Mouse (Mus musculus): ENCODE measurements around the gene Mpst. TPM values are rescaled to one million over a fixed set of nuclear protein-coding genes. Genes with fewer than 3 reads are reported as not detected.

Gene Mpst
- polyA plus RNA-seq, 1 experiment from 2014 or later: 2.7 TPM

DNA sequence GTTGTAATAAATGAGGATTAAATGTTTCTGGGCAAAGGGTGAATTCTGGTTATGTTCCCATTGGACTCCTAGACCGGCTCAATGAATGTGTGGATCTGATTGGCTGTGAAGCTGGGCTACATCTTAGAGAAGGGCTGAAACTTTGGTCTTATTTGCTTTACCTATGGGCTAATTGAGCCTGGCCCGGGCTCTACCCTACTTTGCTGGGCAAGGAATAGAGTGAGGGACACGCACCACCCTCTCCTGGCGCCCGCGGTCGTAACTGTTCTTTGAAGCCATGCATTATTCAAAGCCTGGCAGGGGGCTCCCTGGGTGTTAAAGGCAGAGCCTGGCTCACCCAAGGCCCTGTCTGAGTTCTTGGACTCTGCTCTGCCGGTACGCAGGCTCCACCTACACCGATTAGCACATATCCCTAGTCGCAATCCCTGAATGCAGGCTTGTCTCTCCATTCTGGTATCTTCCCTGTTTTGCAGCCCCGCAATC, 3.4 kb downstream of the Mpst start:
- Histone ChIP-seq H3K27me3 (ENCODE audit: control insufficient read depth, insufficient read depth, low read length) (peaks cover 20% of the 10 kb centered on the region), H3K9ac (ENCODE audit: low read depth, low read length) (peak overlapping the region; percentile 42; the same call in 1 of the 2 replicates), H3K4me3 (ENCODE audit: low read depth, low read length) (peak overlapping the region; percentile 22), H3K9me3 (ENCODE audit: control insufficient read depth, low read length) (no peaks in the 10 kb centered on the region), H3K27ac (ENCODE audit: low read depth, low read length) (no peak overlapping the region), H3K36me3 (ENCODE audit: control insufficient read depth, insufficient read depth, low read length) (no peaks in the 10 kb centered on the region), H3K4me2 (replicated peaks; ENCODE audit: low read depth, low read length) (peak overlapping the region; percentile 47), H3K4me1 (replicated peaks; ENCODE audit: control insufficient read depth, insufficient read depth, low read length) (peaks cover 9% of the 10 kb centered on the region; the same call in 1 of the 2 replicates)
- DNase-seq (ENCODE audit: low spot score) (peak; percentile 30), ATAC-seq (ENCODE audit: low FRiP score) (no peak)
- WGBS: 7% methylated on average over 12 of the region's 12 CpGs

GRCm38 (mm10) chr15:78413083-78413718, 7.0 kb downstream of the Mpst start:
- no peaks in the 10 kb centered on the region for H3K36me3 ChIP-seq (ENCODE audit: control insufficient read depth, insufficient read depth, low read length)
- no peak overlapping the region for H3K4me3 ChIP-seq (ENCODE audit: low read depth, low read length)
- H3K9ac ChIP-seq (ENCODE audit: low read depth, low read length): no peak overlapping the region
- no peaks in the 10 kb centered on the region for H3K9me3 ChIP-seq (ENCODE audit: control insufficient read depth, low read length)
- H3K4me1 ChIP-seq (replicated peaks; ENCODE audit: control insufficient read depth, insufficient read depth, low read length): peaks cover 3% of the 10 kb centered on the region; the same call in 1 of the 2 replicates
- no peak overlapping the region for H3K4me2 ChIP-seq (replicated peaks; ENCODE audit: low read depth, low read length)
- DNase-seq (ENCODE audit: low spot score): no peak
- H3K27ac ChIP-seq (ENCODE audit: low read depth, low read length): no peak overlapping the region
- 88% methylated on average over 14 of the region's 14 CpGs for WGBS
- H3K27me3 ChIP-seq (ENCODE audit: control insufficient read depth, insufficient read depth, low read length): peaks cover 20% of the 10 kb centered on the region
- ATAC-seq (ENCODE audit: low FRiP score): no peak

DNA sequence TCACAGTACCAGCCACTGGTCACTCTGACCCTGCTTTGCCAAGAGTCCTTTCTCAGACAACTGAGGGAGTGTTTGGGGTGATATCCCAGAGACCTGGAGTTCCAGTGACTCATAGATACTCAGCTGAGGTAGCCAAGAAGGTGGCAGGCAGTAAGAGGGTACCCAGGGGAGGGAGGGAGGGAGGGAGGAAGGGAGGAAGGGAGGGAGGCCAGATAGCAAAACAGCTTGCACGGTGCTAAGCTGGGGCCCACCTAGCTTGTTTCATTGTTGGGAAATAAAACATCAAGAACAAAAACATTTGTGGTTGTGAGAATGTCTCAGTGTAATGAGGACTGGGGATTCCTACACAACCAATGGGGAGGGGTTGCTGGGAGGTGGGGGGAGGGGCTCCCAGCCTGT, 7.5 kb downstream of the Mpst start:
- 50% methylated on average over 1 of the region's 1 CpGs for WGBS
- Histone ChIP-seq H3K4me1 (replicated peaks; ENCODE audit: control insufficient read depth, insufficient read depth, low read length) (peaks cover 3% of the 10 kb centered on the region; the same call in 1 of the 2 replicates), H3K4me3 (ENCODE audit: low read depth, low read length) (no peak overlapping the region), H3K27ac (ENCODE audit: low read depth, low read length) (no peak overlapping the region), H3K4me2 (replicated peaks; ENCODE audit: low read depth, low read length) (no peak overlapping the region), H3K36me3 (ENCODE audit: control insufficient read depth, insufficient read depth, low read length) (no peaks in the 10 kb centered on the region), H3K9me3 (ENCODE audit: control insufficient read depth, low read length) (no peaks in the 10 kb centered on the region), H3K9ac (ENCODE audit: low read depth, low read length) (no peak overlapping the region), H3K27me3 (ENCODE audit: control insufficient read depth, insufficient read depth, low read length) (peaks cover 16% of the 10 kb centered on the region)
- ATAC-seq (ENCODE audit: low FRiP score): no peak
- no peak for DNase-seq (ENCODE audit: low spot score)

DNA sequence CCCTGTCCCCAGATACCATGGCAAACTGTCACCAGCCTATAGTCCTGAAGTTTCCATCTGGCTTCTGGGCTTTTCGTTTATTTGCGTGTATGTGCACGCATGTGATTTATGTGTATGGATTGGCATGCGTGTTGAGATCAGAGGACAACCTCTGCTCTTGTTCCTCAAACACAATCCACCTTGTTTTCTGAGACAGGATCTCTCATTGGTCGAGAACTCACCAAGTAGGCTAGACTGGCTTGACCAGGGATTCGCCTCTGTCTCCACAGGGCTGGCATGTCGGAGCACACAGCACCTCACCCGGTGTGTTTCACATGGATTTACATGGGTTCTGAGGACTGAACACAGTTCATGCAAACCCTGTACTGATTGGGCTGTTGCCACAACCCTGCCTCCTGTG, 7.9 kb downstream of the Mpst start:
- WGBS: 90% methylated on average over 8 of the region's 8 CpGs
- Histone ChIP-seq H3K36me3 (ENCODE audit: control insufficient read depth, insufficient read depth, low read length) (no peaks in the 10 kb centered on the region), H3K4me3 (ENCODE audit: low read depth, low read length) (no peak overlapping the region), H3K27ac (ENCODE audit: low read depth, low read length) (no peak overlapping the region), H3K9me3 (ENCODE audit: control insufficient read depth, low read length) (no peaks in the 10 kb centered on the region), H3K27me3 (ENCODE audit: control insufficient read depth, insufficient read depth, low read length) (peaks cover 11% of the 10 kb centered on the region), H3K4me1 (replicated peaks; ENCODE audit: control insufficient read depth, insufficient read depth, low read length) (peaks cover 3% of the 10 kb centered on the region; the same call in 1 of the 2 replicates), H3K9ac (ENCODE audit: low read depth, low read length) (no peak overlapping the region), H3K4me2 (replicated peaks; ENCODE audit: low read depth, low read length) (no peak overlapping the region)
- ATAC-seq (ENCODE audit: low FRiP score) (no peak), DNase-seq (ENCODE audit: low spot score) (no peak)

DNA sequence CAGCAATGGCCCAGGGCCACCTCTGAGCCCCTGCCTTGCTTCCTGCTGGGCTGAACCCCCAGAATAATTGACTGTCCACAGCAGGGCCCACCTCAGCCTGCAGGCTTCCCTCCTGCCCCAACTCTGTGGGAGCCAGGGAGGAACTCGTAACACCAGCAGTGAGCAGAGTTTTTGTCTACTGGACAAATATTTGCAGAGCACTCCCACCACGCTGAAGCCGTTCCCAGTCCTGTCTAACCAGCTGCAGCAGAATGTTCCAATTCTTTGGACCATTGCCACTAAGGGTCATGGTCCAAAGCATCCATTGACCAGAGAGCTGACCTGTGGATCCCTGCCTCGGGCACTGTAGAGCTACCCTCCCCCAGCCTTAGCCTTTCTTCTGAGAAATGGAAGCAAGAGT, 10.7 kb downstream of the Mpst start:
- no peak overlapping the region for H3K9ac ChIP-seq (ENCODE audit: low read depth, low read length)
- no peaks in the 10 kb centered on the region for H3K4me1 ChIP-seq (replicated peaks; ENCODE audit: control insufficient read depth, insufficient read depth, low read length)
- ATAC-seq (ENCODE audit: low FRiP score): no peak
- H3K4me3 ChIP-seq (ENCODE audit: low read depth, low read length): no peak overlapping the region
- DNase-seq (ENCODE audit: low spot score): no peak
- H3K36me3 ChIP-seq (ENCODE audit: control insufficient read depth, insufficient read depth, low read length): no peaks in the 10 kb centered on the region
- no peak overlapping the region for H3K27ac ChIP-seq (ENCODE audit: low read depth, low read length)
- 18% methylated on average over 4 of the region's 4 CpGs for whole genome bisulfite sequencing
- H3K9me3 ChIP-seq (ENCODE audit: control insufficient read depth, low read length): no peaks in the 10 kb centered on the region
- no peak overlapping the region for H3K4me2 ChIP-seq (replicated peaks; ENCODE audit: low read depth, low read length)
- H3K27me3 ChIP-seq (ENCODE audit: control insufficient read depth, insufficient read depth, low read length): no peaks in the 10 kb centered on the region

GRCm38 (mm10) chr15:78420395-78420794, 14.2 kb downstream of the Mpst start:
- no peak overlapping the region for H3K4me2 ChIP-seq (replicated peaks; ENCODE audit: low read depth, low read length)
- no peak overlapping the region for H3K4me3 ChIP-seq (ENCODE audit: low read depth, low read length)
- ATAC-seq (ENCODE audit: low FRiP score) (no peak), DNase-seq (ENCODE audit: low spot score) (no peak)
- no peaks in the 10 kb centered on the region for H3K27me3 ChIP-seq (ENCODE audit: control insufficient read depth, insufficient read depth, low read length)
- H3K4me1 ChIP-seq (replicated peaks; ENCODE audit: control insufficient read depth, insufficient read depth, low read length): no peaks in the 10 kb centered on the region
- no peaks in the 10 kb centered on the region for H3K9me3 ChIP-seq (ENCODE audit: control insufficient read depth, low read length)
- 85% methylated on average over 13 of the region's 13 CpGs for WGBS
- no peak overlapping the region for H3K27ac ChIP-seq (ENCODE audit: low read depth, low read length)
- H3K9ac ChIP-seq (ENCODE audit: low read depth, low read length): no peak overlapping the region
- H3K36me3 ChIP-seq (ENCODE audit: control insufficient read depth, insufficient read depth, low read length): no peaks in the 10 kb centered on the region

GRCm38 (mm10) chr15:78422046-78422956, 16.1 kb downstream of the Mpst start:
- Histone ChIP-seq H3K36me3 (ENCODE audit: control insufficient read depth, insufficient read depth, low read length) (no peaks in the 10 kb centered on the region), H3K27ac (ENCODE audit: low read depth, low read length) (no peak overlapping the region), H3K9me3 (ENCODE audit: control insufficient read depth, low read length) (no peaks in the 10 kb centered on the region), H3K4me3 (ENCODE audit: low read depth, low read length) (no peak overlapping the region), H3K9ac (ENCODE audit: low read depth, low read length) (no peak overlapping the region), H3K4me2 (replicated peaks; ENCODE audit: low read depth, low read length) (no peak overlapping the region), H3K4me1 (replicated peaks; ENCODE audit: control insufficient read depth, insufficient read depth, low read length) (no peaks in the 10 kb centered on the region), H3K27me3 (ENCODE audit: control insufficient read depth, insufficient read depth, low read length) (no peaks in the 10 kb centered on the region)
- DNase-seq (ENCODE audit: low spot score): peak; percentile 92
- no peak for ATAC-seq (ENCODE audit: low FRiP score)
- 18% methylated on average over 16 of the region's 16 CpGs for WGBS

DNA sequence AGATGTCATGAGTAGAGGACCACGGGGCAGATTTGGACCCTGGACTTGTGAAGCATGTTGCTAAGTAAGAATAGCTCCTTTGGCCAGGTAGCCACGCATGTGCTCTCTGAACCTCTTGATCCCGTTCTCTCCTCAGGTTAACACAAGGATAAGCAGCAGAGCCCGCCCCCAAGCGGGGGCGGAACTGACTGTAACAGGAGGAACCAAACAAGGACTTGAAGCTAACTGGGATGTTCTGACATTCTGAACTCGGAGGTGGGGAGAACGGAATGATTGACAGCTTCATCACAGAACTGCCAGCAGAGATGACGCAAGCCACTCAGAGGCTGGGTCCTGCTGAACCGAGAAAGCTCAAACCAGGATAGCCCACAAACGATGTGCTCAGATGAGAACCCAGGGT, 18.3 kb downstream of the Mpst start:
- peaks cover 3% of the 10 kb centered on the region; the same call in 1 of the 2 replicates for H3K4me1 ChIP-seq (replicated peaks; ENCODE audit: control insufficient read depth, insufficient read depth, low read length)
- no peak overlapping the region for H3K9ac ChIP-seq (ENCODE audit: low read depth, low read length)
- no peaks in the 10 kb centered on the region for H3K9me3 ChIP-seq (ENCODE audit: control insufficient read depth, low read length)
- no peaks in the 10 kb centered on the region for H3K27me3 ChIP-seq (ENCODE audit: control insufficient read depth, insufficient read depth, low read length)
- WGBS: 35% methylated on average over 11 of the region's 11 CpGs
- no peaks in the 10 kb centered on the region for H3K36me3 ChIP-seq (ENCODE audit: control insufficient read depth, insufficient read depth, low read length)
- DNase-seq (ENCODE audit: low spot score): no peak
- ATAC-seq (ENCODE audit: low FRiP score): no peak
- no peak overlapping the region for H3K4me3 ChIP-seq (ENCODE audit: low read depth, low read length)
- no peak overlapping the region for H3K4me2 ChIP-seq (replicated peaks; ENCODE audit: low read depth, low read length)
- H3K27ac ChIP-seq (ENCODE audit: low read depth, low read length): no peak overlapping the region

All from hindbrain, embryonic 11.5 days (tissue).